Mouse (Mus musculus) C2C12 (cell line): Measurements from ENCODE around the gene Myh9. TPM values are rescaled to one million over a fixed set of nuclear protein-coding genes. Genes with fewer than 3 reads are reported as not detected.

ENCODE experiments used
- H3K27me3 ChIP-seq: one replicate; pipeline ENCODE4 v1.6.1; 2011; ENCODE audit not compliant: control insufficient read depth, insufficient read depth, insufficient read length
- H3K36me3 ChIP-seq: one replicate; pipeline ENCODE4 v1.6.1; 2011; ENCODE audit not compliant: control insufficient read depth, insufficient read depth
- H3K4me3 ChIP-seq: one replicate; pipeline ENCODE4 v1.5.1; 2011; ENCODE audit warnings: mild to moderate bottlenecking, control low read depth; ENCODE audit not compliant: poor library complexity, insufficient read depth, severe bottlenecking
- H3K79me2 ChIP-seq: one replicate; pipeline ENCODE4 v1.6.1; 2011; ENCODE audit not compliant: control insufficient read depth, insufficient read depth
- H3K79me3 ChIP-seq: one replicate; pipeline ENCODE4 v1.6.1; 2011; ENCODE audit warnings: low read depth, control low read depth
- H3ac ChIP-seq: one replicate; pipeline ENCODE3; 2011; ENCODE audit warnings: low read depth; ENCODE audit not compliant: control insufficient read depth, insufficient read length
- CEBPB ChIP-seq: IDR thresholded peaks from one replicate; pipeline ENCODE4 v1.6.1; 2011; ENCODE audit warnings: low read depth, mild to moderate bottlenecking, control low read depth, moderate library complexity
- CTCF ChIP-seq: IDR thresholded peaks from one replicate; pipeline ENCODE4 v1.5.1; 2011; ENCODE audit not compliant: control insufficient read depth, insufficient read depth, insufficient read length
- FOSL1 ChIP-seq: IDR thresholded peaks from one replicate; pipeline ENCODE4 v1.8.0; 2011; ENCODE audit warnings: mild to moderate bottlenecking, low read length; ENCODE audit not compliant: poor library complexity, insufficient read depth, severe bottlenecking
- MAX ChIP-seq: IDR thresholded peaks from one replicate; pipeline ENCODE4 v1.6.1; 2011; ENCODE audit warnings: mild to moderate bottlenecking, control low read depth
- MYOD1 ChIP-seq: IDR thresholded peaks from one replicate; pipeline ENCODE4 v1.6.1; 2011; ENCODE audit warnings: low read depth; ENCODE audit not compliant: control insufficient read depth, insufficient read length
- MYOG ChIP-seq: IDR thresholded peaks from one replicate; pipeline ENCODE4 v1.6.1; 2011; ENCODE audit not compliant: control insufficient read depth, insufficient read length; ENCODE audit errors: extremely low read depth
- USF1 ChIP-seq: IDR thresholded peaks from one replicate; pipeline ENCODE4 v1.6.1; 2011; ENCODE audit warnings: low read depth, mild to moderate bottlenecking, control low read depth, moderate library complexity
- polyA plus RNA-seq: library from polyadenylated mRNA; unstranded; fragments of >200 nt; fragmentation: generic; extraction: Trizol; gene quantifications from one replicate; pipeline ENCODE4 v1.2.1, GENCODE M21; 2012; ENCODE audit warnings: missing spikeins

The Myh9 gene
- polyA plus RNA-seq, 1 experiment = 580 TPM

GRCm38 (mm10) chr15:77801188-77801587 lies 40.8 kb downstream of the Myh9 start:
- Histone ChIP-seq H3K79me3 (peaks cover 90% of the 10 kb centered on the region), H3K4me3 (no peak overlapping the region), H3K79me2 (peaks cover 100% of the 10 kb centered on the region), H3K36me3 (peaks cover 83% of the 10 kb centered on the region), H3K27me3 (no peaks in the 10 kb centered on the region), H3ac (peak overlapping the region; percentile 56)
- no peak for TF ChIP-seq CEBPB
- TF ChIP-seq MYOD1 = no peak
- no peak for TF ChIP-seq CTCF
- no peak for TF ChIP-seq USF1
- TF ChIP-seq FOSL1 = no peak
- TF ChIP-seq MAX = no peak
- TF ChIP-seq MYOG = no peak

GRCm38 (mm10) chr15:77800511-77800910 lies 41.5 kb downstream of the Myh9 start:
- Histone ChIP-seq H3K79me2 (peaks cover 100% of the 10 kb centered on the region), H3K27me3 (no peaks in the 10 kb centered on the region), H3K4me3 (no peak overlapping the region), H3K79me3 (peaks cover 90% of the 10 kb centered on the region), H3K36me3 (peaks cover 83% of the 10 kb centered on the region), H3ac (peak overlapping the region; percentile 43)
- TF ChIP-seq CTCF = no peak
- TF ChIP-seq MYOG = no peak
- TF ChIP-seq MAX = peak; percentile 91
- TF ChIP-seq MYOD1 = peak; percentile 87
- peak; percentile 1 for TF ChIP-seq FOSL1
- TF ChIP-seq USF1 = no peak
- peak; percentile 7 for TF ChIP-seq CEBPB

- Histone ChIP-seq H3K36me3 (peaks cover 83% of the 10 kb centered on the region), H3K4me3 (no peak overlapping the region)
Observed at GRCm38 (mm10) chr15:77799491-77800474, 42.2 kb downstream of the Myh9 start.

GRCm38 (mm10) chr15:77798664-77799490 lies 43.1 kb downstream of the Myh9 start:
- Histone ChIP-seq H3K4me3 (no peak overlapping the region), H3K36me3 (peaks cover 83% of the 10 kb centered on the region), H3K27me3 (no peaks in the 10 kb centered on the region), H3K79me2 (peaks cover 100% of the 10 kb centered on the region), H3ac (peak overlapping the region; percentile 64), H3K79me3 (peaks cover 90% of the 10 kb centered on the region)
- TF ChIP-seq USF1 (no peak), CTCF (no peak), MAX (peak; percentile 74), FOSL1 (no peak), MYOG (no peak), MYOD1 (peak; percentile 79)

More at GRCm38 (mm10) chr15:77799491-77800474, 42.2 kb downstream of the Myh9 start:
- Histone ChIP-seq H3K27me3 (no peaks in the 10 kb centered on the region), H3K79me2 (peaks cover 100% of the 10 kb centered on the region), H3ac (peak overlapping the region; percentile 64), H3K79me3 (peaks cover 90% of the 10 kb centered on the region)
- no peak for TF ChIP-seq CEBPB
- no peak for TF ChIP-seq FOSL1
- no peak for TF ChIP-seq MYOG
- TF ChIP-seq USF1 = no peak
- TF ChIP-seq CTCF = no peak
